Mouse (Mus musculus): ENCODE data around the gene Sorbs1. TPM values are rescaled to one million over a fixed set of nuclear protein-coding genes. Genes with fewer than 3 reads are reported as not detected.
A peak's percentile ranks its signal among the peaks of the same experiment; 100 is the strongest.
"Not testable (repeated sequence)": the region's sequence is repeated elsewhere in the genome, so short reads cannot be mapped to it uniquely, and the experiment has no call there.

The Sorbs1 gene
- polyA plus RNA-seq (2012; rRNA removed), result 8.8 and 13.2 TPM in 2 replicates

DNA sequence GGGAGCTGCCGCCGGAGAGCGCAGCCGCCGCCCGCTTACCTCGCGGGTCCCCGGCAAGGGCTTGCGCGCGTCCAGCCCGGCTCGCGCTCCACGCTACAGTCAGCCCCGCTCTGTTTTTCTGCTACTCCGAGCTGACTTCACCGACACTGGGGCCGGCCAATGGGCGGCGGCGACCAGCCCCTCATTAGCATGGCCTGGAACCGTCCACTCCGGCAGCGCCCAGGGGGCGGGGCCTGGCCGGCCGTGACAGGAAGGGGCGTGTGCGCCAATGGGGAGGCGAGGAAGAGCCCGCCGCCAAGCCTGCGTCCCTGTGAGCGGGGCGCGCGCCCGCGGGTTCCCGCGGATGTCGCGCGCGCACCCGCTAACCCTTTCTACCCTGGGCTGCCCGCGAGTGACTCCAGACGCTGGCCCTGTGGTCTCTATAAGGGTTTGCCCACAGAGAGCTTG, at the start of gene Sorbs1:
Gene Sorbs1, minus strand, starts transcription at position 148 of the 447 bp plus-strand sequence.
- no peaks in the 10 kb centered on the region for H3K36me3 ChIP-seq (ENCODE audit: control insufficient read depth, insufficient read depth, low read length)
- peaks cover 5% of the 10 kb centered on the region; the same call in 1 of the 2 replicates for H3K4me1 ChIP-seq (ENCODE audit: control insufficient read depth, insufficient read depth, insufficient read length, low read length)
- TF ChIP-seq POLR2A (IDR thresholded peaks at IDR 0.05; ENCODE audit: low read depth, low read length) (peak; percentile 99), CTCF (IDR thresholded peaks at IDR 0.05; ENCODE audit: extremely low read depth, insufficient read length, insufficient replicate concordance, low read depth, low read length) (no peak)
- peak within 1 kb of the TSS; percentile 89 for H3K4me3 ChIP-seq (ENCODE audit: low read depth, low read length)
- WGBS, result 1% methylated on average over 51 of the region's 51 CpGs
- peak within 1 kb of the TSS; percentile 69 for H3K27ac ChIP-seq (ENCODE audit: insufficient read depth, low read depth, low read length)
- H3K27me3 ChIP-seq (ENCODE audit: control insufficient read depth, insufficient read depth, low read length), result no peaks in the 10 kb centered on the region

DNA sequence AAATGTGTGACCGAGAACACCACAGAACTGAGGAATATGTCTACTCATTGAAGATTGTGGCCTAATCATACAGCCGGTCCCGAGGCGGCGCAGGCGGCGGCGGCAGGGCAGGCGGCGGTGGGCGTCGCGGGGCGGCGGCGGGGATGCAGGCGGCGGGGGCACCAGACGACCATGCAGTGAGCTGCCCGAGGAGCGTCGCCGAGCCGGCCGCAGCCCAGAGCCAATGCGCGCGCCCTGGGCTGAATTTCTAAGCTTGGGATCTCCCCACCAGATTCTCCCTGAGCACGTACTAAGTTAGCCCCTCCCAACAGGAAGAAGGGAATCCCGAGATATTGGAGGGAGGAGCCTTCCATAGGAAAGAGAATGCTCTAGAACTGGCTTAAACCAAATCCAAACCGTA, 47.9 kb upstream of the Sorbs1 start:
- WGBS, result 88% methylated on average over 15 of the region's 31 CpGs
- peaks cover 64% of the 10 kb centered on the region for H3K36me3 ChIP-seq (ENCODE audit: control insufficient read depth, insufficient read depth, low read length)
- not testable (repeated sequence) for H3K27ac ChIP-seq (ENCODE audit: insufficient read depth, low read depth, low read length); H3K4me1 ChIP-seq (ENCODE audit: control insufficient read depth, insufficient read depth, insufficient read length, low read length); H3K4me3 ChIP-seq (ENCODE audit: low read depth, low read length); H3K27me3 ChIP-seq (ENCODE audit: control insufficient read depth, insufficient read depth, low read length)

DNA sequence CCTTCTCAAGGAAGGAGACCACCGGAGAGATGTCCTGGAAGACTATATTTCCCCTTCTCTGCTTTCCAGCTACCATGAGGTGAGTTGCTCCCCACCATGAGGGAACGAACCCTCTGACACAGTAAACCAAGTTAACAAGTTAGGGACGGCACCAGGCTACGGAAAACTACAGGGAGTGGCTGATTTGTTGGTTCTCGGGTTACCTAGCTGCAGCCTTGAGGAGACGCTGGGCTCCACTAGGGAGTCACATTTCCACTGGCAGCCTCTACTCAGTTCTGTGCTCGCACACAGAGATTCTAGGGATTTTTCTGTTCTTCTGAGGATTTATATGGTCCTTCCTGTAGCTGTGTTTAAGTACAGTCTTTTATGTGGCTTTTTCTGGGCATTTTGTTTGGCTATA, 42.5 kb upstream of the Sorbs1 start:
- Histone ChIP-seq H3K4me3 (ENCODE audit: low read depth, low read length) (no peak overlapping the region), H3K36me3 (ENCODE audit: control insufficient read depth, insufficient read depth, low read length) (peaks cover 59% of the 10 kb centered on the region), H3K4me1 (ENCODE audit: control insufficient read depth, insufficient read depth, insufficient read length, low read length) (no peaks in the 10 kb centered on the region), H3K27me3 (ENCODE audit: control insufficient read depth, insufficient read depth, low read length) (no peaks in the 10 kb centered on the region), H3K27ac (ENCODE audit: insufficient read depth, low read depth, low read length) (no peak overlapping the region)
- 94% methylated on average over 7 of the region's 7 CpGs for WGBS
- TF ChIP-seq CTCF (IDR thresholded peaks at IDR 0.05; ENCODE audit: extremely low read depth, insufficient read length, insufficient replicate concordance, low read depth, low read length) (no peak), POLR2A (IDR thresholded peaks at IDR 0.05; ENCODE audit: low read depth, low read length) (no peak)

DNA sequence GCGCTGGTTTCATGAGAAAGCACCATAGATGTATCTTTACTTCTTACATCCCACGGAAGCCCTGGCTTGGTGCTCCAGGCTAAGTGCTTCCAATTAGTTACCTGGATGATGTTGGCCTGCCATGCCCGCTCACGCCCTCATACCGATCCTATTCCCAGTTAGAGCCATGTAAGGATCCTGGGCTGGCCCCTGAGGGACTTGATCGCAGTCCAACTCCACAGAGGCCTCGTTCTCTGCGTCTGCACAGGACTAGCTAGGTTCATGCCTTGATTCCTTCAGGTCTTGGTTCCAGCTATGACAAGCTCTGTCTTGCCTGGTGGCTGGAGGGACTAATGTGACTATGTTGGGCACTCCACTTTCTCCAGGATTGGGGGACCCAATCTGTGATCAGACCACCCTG, 41.6 kb upstream of the Sorbs1 start:
- Histone ChIP-seq H3K4me1 (ENCODE audit: control insufficient read depth, insufficient read depth, insufficient read length, low read length) (no peaks in the 10 kb centered on the region), H3K4me3 (ENCODE audit: low read depth, low read length) (no peak overlapping the region), H3K27ac (ENCODE audit: insufficient read depth, low read depth, low read length) (no peak overlapping the region), H3K36me3 (ENCODE audit: control insufficient read depth, insufficient read depth, low read length) (peaks cover 66% of the 10 kb centered on the region), H3K27me3 (ENCODE audit: control insufficient read depth, insufficient read depth, low read length) (no peaks in the 10 kb centered on the region)
- WGBS, result 91% methylated on average over 8 of the region's 8 CpGs
- no peak for TF ChIP-seq POLR2A (IDR thresholded peaks at IDR 0.05; ENCODE audit: low read depth, low read length)
- no peak for TF ChIP-seq CTCF (IDR thresholded peaks at IDR 0.05; ENCODE audit: extremely low read depth, insufficient read length, insufficient replicate concordance, low read depth, low read length)

DNA sequence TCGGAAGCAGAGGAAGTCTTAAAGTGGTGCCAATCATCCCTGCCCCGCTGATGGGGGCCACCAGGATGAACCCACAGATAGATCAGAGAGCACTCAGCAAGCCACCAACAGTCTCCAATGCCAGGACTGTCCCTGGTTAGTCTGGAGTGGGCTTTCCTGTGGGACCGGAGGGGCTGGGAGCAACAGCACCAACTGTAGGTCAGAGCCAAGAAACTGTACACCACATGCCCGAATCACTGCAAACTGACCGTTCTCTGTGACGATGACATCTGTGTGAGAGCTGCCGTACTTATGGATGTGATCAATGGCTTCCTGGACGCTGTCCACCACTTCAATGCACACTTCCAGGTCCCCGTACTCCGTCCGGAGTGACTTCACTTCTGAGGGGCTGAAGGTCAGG, 40.8 kb upstream of the Sorbs1 start:
- Histone ChIP-seq H3K27ac (ENCODE audit: insufficient read depth, low read depth, low read length) (no peak overlapping the region), H3K4me3 (ENCODE audit: low read depth, low read length) (no peak overlapping the region), H3K36me3 (ENCODE audit: control insufficient read depth, insufficient read depth, low read length) (peaks cover 68% of the 10 kb centered on the region), H3K4me1 (ENCODE audit: control insufficient read depth, insufficient read depth, insufficient read length, low read length) (no peaks in the 10 kb centered on the region), H3K27me3 (ENCODE audit: control insufficient read depth, insufficient read depth, low read length) (no peaks in the 10 kb centered on the region)
- no peak for TF ChIP-seq POLR2A (IDR thresholded peaks at IDR 0.05; ENCODE audit: low read depth, low read length)
- no peak for TF ChIP-seq CTCF (IDR thresholded peaks at IDR 0.05; ENCODE audit: extremely low read depth, insufficient read length, insufficient replicate concordance, low read depth, low read length)
- 81% methylated on average over 11 of the region's 11 CpGs for WGBS

DNA sequence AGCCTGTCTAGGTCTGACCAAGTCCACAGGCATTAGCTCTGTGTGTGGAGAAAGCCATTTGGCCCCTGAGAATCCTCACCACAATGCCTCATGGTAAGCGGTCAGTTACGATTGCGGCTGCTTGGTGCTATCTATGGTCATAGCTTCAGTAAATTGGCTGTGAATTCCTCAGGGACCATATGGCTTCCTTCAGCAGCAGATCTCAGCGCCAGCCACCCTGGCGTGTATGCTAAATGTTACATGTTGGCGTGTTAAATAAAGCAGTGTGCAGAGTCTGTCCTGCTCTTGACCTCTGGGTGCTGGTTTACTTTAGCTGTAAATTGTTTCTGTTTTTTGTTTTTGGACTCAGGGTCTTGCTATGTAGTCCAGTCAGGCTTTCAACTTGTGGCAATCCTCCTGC, 40.3 kb upstream of the Sorbs1 start:
- no peaks in the 10 kb centered on the region for H3K4me1 ChIP-seq (ENCODE audit: control insufficient read depth, insufficient read depth, insufficient read length, low read length)
- TF ChIP-seq CTCF (IDR thresholded peaks at IDR 0.05; ENCODE audit: extremely low read depth, insufficient read length, insufficient replicate concordance, low read depth, low read length) (no peak), POLR2A (IDR thresholded peaks at IDR 0.05; ENCODE audit: low read depth, low read length) (no peak)
- H3K27ac ChIP-seq (ENCODE audit: insufficient read depth, low read depth, low read length), result 0 out of 2 replicates have a peak overlapping the region, but pooled peaks have one; percentile 5
- no peaks in the 10 kb centered on the region for H3K27me3 ChIP-seq (ENCODE audit: control insufficient read depth, insufficient read depth, low read length)
- no peak overlapping the region for H3K4me3 ChIP-seq (ENCODE audit: low read depth, low read length)
- H3K36me3 ChIP-seq (ENCODE audit: control insufficient read depth, insufficient read depth, low read length), result peaks cover 68% of the 10 kb centered on the region
- WGBS, result 85% methylated on average over 6 of the region's 6 CpGs

DNA sequence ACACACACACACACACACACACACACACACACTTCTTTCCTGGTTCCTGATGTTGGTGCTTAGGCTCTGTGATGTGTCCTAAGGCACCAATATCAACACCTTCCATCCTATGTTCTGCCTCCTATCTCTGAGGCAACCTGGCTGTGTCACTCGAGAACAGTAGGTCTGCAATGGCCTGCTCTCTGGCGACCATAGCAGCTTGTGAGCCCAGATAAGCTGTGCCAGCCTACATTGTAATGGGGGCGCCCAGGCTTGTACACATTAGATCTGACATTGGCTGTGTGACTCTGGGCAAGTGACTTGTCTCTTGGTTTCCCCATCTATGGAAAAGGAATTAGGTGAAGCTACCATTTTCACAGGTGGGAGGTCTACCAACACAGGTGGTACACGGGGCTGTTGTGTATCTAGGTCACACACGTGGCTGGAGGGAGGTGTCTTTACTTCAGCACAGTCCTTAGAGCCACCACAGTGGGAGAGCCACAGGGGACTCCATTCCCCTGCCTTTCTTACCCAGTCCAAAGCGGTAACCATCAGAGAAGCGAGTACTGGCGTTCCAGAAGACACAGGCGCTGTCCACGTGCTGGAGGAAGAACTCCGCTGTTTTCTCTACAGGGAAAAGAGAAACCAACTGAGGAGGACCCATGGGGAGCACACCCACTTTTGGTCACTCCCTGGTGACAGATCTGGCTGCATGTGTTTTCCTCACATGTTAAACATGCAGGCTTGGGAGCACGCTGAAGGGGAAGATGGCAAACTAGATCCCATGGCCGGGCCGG, 39.6 kb upstream of the Sorbs1 start:
- TF ChIP-seq POLR2A (IDR thresholded peaks at IDR 0.05; ENCODE audit: low read depth, low read length) (no peak), CTCF (IDR thresholded peaks at IDR 0.05; ENCODE audit: extremely low read depth, insufficient read length, insufficient replicate concordance, low read depth, low read length) (no peak)
- H3K4me1 ChIP-seq (ENCODE audit: control insufficient read depth, insufficient read depth, insufficient read length, low read length), result no peaks in the 10 kb centered on the region
- H3K4me3 ChIP-seq (ENCODE audit: low read depth, low read length), result no peak overlapping the region
- H3K27ac ChIP-seq (ENCODE audit: insufficient read depth, low read depth, low read length), result 0 out of 2 replicates have a peak overlapping the region, but pooled peaks have one; percentile 5
- H3K36me3 ChIP-seq (ENCODE audit: control insufficient read depth, insufficient read depth, low read length), result peaks cover 65% of the 10 kb centered on the region
- 83% methylated on average over 14 of the region's 14 CpGs for WGBS
- no peaks in the 10 kb centered on the region for H3K27me3 ChIP-seq (ENCODE audit: control insufficient read depth, insufficient read depth, low read length)
